Mouse (Mus musculus) CD4-positive helper T cell, adult 2 months (primary cell): ENCODE data around the gene Strap.

ENCODE experiments used
- DNase-seq: peaks from one replicate; pipeline ENCODE4 v3.0.0-alpha.2; 2012; ENCODE audit warnings: low read depth, missing footprints, low spot score

Strap gene

GRCm38 (mm10) chr6:137774166-137774565 lies 39.3 kb downstream of the Strap start:
- DNase-seq: no peak

GRCm38 (mm10) chr6:137775159-137775558 lies 40.3 kb downstream of the Strap start:
- DNase-seq: no peak

DNA sequence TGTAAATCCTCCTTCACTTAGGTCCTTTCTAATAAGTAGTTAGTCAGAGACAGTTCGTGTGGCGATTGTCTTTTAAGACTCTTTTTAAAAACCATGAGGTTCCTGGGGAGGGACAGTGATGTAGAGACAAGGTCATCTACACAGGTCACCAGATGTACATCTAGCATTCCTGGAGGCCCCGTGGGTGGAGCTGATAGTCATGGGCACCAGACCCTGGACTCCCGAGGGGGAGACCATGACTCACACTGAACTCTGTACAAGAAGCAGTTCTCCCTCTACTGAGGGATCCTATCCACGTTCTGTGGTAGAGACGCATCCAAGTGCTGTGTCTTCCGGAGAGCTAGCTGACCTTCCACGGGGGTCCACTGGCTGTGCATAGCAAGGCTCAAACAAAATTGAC lies 42.1 kb downstream of the Strap start:
- DNase-seq: no peak

DNA sequence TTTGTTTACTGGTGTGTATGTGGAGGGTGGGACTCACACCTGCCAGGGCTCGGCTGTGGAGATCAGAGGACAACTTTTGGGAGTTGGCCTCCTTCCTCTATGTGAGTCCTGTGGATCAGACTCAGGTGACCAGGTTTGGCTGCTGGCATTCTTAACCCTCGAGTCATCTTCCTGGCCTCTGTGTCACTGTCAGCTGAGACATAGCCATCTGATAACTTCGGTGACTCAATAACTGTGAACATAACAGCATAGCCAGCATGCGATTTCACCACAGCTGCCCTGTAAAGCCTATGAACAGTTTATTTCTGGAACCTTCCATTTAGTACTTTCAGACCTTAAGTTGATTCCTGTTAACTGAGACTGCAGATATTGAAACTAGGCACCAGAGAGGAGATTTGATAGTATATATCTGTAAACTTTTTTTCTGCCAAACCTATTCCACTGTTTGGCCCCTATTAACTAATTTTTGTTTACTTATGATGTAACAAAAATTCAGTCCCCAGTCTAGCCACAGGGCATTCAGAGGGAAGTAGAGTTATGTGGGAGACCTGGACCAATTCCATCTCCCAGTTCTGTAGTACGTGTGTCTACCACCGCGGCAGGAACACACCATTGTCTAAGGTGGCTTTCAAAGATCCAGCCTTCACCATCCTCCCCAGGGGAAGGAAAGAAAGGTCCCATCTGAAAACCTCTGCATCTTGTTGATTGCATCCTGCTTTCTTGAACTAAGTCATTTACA lies 49.2 kb downstream of the Strap start:
- no peak for DNase-seq

GRCm38 (mm10) chr6:137788976-137789590 lies 54.2 kb downstream of the Strap start:
- DNase-seq: no peak

GRCm38 (mm10) chr6:137789658-137790057 lies 54.8 kb downstream of the Strap start:
- no peak for DNase-seq

DNA sequence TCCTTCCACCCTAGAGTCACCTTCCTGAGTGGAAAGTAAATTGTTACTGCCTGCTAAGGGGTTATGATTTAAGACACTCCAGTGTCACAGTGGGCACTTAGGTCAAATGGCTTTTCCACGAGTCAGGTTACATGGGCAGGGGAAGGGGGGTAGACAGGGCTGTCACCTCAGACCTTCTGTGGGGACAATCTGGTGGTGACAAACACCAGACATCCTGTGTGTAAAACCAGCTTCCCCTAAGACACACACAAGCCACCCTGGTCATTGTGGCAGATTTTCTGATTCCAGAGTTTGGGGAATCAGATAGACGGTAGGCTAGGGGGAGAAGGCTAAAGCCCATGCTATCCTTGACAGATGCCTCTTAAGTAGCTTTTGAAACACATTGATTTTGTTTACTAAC lies 60.6 kb downstream of the Strap start:
- DNase-seq: no peak

DNA sequence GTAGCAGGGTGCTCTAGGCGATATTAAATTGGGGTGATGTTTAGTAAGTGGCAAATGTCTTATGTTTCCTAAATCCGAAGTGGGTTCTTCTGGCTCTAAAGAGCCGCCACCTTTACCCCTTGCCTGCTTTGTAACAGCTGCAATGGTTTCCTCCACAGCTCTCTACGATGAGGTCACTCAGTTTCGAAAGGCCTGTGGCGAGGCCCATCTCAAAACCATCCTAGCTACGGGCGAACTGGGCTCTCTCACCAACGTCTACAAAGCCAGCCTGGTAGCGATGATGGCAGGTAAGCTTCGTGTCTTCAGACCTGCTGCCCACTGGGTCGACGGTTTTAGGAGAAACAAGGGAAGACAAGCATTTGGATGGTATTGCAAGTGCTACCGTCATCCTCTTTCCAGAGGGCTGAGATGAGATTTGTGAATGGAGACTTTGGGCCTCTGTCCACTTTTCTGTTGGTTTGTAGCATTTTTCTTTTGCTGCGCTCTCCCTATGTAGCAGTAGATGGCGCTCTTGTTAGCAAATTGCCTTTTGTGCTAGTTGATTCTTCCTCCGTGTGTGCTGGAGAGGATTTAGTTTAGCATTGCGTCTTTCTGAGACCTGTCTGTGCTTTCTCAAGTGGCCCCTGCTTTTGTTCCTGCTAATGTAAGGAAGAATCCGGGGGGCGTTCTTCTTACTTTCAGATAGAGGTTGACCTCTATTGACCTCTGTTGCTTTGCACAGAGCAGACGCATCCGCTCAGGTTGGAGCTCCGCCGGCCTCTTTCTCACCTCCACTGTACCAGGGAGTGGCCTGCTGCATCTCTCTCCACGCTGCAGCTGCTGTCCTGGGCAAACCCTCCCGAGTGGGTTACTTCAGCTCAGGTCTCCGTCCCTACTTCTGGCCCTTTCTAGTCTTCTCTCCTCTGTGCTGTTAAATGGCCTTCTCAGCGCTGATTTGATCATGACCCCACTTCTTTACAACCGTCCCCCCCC lies 62.0 kb downstream of the Strap start:
- no peak for DNase-seq

- DNase-seq: no peak
Measured at GRCm38 (mm10) chr6:137799253-137799652, 64.4 kb downstream of the Strap start.
